Mouse (Mus musculus) bone marrow macrophage, adult 2 months (primary cell): ENCODE measurements around the gene Cdkl1. TPM values are rescaled to one million over a fixed set of nuclear protein-coding genes. Genes with fewer than 3 reads are reported as not detected.

ENCODE experiments used
- H3K27ac ChIP-seq: 2 replicates; pipeline ENCODE4 v1.5.1; 2012; ENCODE audit warnings: low read depth, low read length; ENCODE audit not compliant: insufficient read depth
- H3K4me1 ChIP-seq: 2 replicates; pipeline ENCODE4 v1.6.1; 2012; ENCODE audit warnings: low read length; ENCODE audit not compliant: control insufficient read depth, insufficient read depth
- H3K4me3 ChIP-seq: 2 replicates; pipeline ENCODE4 v1.5.1; 2012; ENCODE audit warnings: mild to moderate bottlenecking, low read length, moderate library complexity; ENCODE audit not compliant: insufficient read depth
- CTCF ChIP-seq: IDR thresholded peaks from 2 replicates; pipeline ENCODE4 v1.5.1; 2012; ENCODE audit warnings: low read depth, mild to moderate bottlenecking, low read length, moderate library complexity
- POLR2A ChIP-seq: IDR thresholded peaks from 2 replicates; pipeline ENCODE4 v1.6.1; 2012; ENCODE audit warnings: mild to moderate bottlenecking, low read depth, low read length, borderline replicate concordance
- polyA plus RNA-seq: library from polyadenylated mRNA; stranded (reverse); fragments of >200 nt; gene quantifications from 2 replicates; pipeline ENCODE4 v1.2.4, GENCODE M21; 2012; ENCODE audit not compliant: missing spikeins, insufficient read depth, insufficient read length

The Cdkl1 gene
- polyA plus RNA-seq, 1 experiment = not detected

DNA sequence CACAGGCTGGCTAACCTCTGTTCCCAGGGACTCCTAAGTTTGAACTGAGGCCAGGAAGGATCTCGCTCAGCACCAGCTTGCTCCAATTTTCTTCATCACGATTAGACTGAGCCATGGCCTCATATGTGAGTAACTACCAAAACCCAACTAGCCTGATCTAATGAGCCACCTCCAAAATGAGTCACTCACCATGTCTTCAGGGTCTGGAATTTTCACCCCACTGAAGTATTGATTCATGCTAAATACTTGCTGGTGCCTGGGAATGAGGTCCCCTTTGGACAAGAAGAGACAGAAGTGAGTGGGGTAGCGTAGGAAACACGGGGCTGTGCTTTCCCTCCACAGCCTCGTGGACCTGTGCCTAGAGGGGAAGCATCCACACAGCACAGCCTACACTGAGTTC is 37.1 kb downstream of the Cdkl1 start:
- Histone ChIP-seq H3K27ac (no peak overlapping the region), H3K4me1 (peaks cover 2% of the 10 kb centered on the region; the same call in 1 of the 2 replicates), H3K4me3 (no peak overlapping the region)
- TF ChIP-seq POLR2A (no peak), CTCF (no peak)

DNA sequence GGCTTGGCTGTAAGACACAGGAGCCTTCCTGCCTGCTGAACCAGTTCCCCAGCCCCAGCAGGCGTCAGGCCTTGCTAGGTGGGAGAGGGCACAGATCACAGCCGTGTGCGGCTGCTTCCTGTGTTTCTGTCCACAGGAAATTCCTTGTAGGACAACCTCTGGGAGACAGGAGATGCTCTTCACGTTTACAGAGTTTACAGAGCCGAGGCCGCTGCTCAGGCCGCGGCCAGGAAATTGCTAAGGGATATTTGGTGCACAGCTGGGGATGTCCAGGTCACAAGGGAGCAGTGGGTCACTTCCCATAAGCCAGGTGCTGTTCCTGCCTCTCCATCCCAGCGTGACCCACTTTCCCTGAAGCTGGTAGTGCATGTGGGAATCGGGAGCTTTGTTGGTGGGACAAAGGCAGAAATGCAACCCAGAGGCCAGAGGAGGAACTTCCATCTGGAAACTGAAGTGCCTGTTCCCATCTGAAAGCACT is 39.2 kb downstream of the Cdkl1 start:
- no peak overlapping the region for H3K27ac ChIP-seq

DNA sequence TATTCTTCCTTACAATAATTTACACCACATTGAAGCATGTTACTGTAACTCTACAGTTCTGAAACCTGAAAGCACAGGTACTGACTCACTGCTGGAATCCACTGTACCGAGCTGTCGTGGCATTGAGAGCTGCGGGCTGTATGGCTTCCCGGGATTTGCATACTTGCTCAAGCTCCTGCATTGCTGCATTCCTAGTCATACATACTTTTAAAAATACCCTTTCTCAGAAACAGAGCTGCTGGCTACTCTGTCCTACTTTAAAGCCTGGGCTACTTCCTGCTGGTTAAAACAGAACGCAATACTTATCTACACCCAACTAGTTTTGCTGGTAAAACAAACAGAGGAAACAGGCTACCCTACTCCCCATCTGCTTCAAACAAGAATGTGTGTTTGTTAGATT is 46.9 kb downstream of the Cdkl1 start:
- Histone ChIP-seq H3K4me1 (0 out of 2 replicates have a peak, but pooled peaks cover 2% of the 10 kb centered on the region), H3K4me3 (no peak overlapping the region), H3K27ac (no peak overlapping the region)
- no peak for TF ChIP-seq POLR2A
- TF ChIP-seq CTCF = no peak

More for the DNA sequence above, 39.2 kb downstream of the Cdkl1 start:
- H3K4me1 ChIP-seq = 0 out of 2 replicates have a peak, but pooled peaks cover under 1% of the 10 kb centered on the region
- no peak overlapping the region for H3K4me3 ChIP-seq
- TF ChIP-seq CTCF = no peak
- TF ChIP-seq POLR2A = no peak

DNA sequence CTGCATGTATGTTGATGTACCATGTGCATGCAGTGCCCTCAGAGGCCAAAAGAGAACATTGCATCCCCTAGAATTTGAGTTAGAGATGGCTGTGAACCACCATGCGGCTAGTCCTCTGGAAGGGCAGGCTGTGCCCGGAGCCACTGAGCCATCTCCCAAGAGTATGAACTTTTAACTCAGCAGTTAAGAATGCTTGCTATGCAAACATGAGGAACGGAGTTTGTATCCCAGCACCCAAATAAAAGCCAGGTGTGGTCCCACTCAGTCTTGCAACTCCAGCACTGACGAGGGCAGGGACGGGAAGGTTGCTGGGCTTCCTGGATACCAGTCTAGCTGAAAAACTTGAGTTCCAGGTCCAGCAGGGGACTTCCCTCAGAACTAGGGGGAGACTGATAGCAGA is 49.1 kb downstream of the Cdkl1 start:
- TF ChIP-seq CTCF (no peak), POLR2A (no peak)
- Histone ChIP-seq H3K27ac (no peak overlapping the region), H3K4me1 (0 out of 2 replicates have a peak, but pooled peaks cover 2% of the 10 kb centered on the region), H3K4me3 (no peak overlapping the region)

DNA sequence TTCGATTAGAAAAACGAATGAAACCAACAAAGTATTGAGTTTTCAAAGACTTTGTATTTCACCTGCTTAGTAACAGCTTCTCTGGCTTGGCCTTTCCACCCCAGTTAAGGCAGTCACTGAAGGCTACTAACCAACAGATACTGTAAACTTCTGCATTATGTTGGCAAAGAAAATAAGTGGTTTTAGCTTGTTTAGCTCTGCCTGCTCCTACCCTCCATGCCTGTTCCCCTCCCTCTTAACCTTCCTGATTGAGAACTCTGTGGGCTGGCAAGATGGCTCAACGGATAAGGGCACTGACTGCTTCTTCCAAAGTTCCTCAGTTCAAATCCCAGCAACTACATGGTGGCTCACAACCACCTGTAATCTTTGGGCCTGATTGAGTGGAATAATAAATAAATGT is 57.1 kb downstream of the Cdkl1 start:
- no peak overlapping the region for H3K4me3 ChIP-seq
- H3K27ac ChIP-seq = 0 out of 2 replicates have a peak overlapping the region, but pooled peaks have one; percentile 39
- TF ChIP-seq CTCF (no peak), POLR2A (no peak)
- H3K4me1 ChIP-seq = peaks cover 4% of the 10 kb centered on the region

DNA sequence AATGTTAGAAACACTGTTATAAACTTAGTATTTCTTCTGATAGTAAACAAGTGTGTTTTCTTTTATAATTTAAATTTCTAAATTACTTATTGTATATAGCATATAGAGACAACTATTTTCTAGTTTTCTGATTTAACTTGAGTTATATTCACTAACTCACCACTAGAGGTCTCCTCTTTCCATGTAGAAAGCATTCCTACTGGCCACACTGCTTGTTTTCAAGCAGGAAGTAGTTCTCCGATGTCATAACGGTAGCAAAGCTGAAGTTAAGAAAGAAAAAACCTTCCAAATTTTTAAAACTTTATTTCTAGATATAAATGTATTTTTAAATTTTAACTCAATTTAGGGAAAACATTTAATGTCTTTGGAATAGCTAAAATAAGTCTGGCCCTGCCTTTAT is 57.5 kb downstream of the Cdkl1 start:
- Histone ChIP-seq H3K4me1 (peaks cover 4% of the 10 kb centered on the region), H3K4me3 (no peak overlapping the region), H3K27ac (no peak overlapping the region)
- TF ChIP-seq POLR2A (no peak), CTCF (no peak)

DNA sequence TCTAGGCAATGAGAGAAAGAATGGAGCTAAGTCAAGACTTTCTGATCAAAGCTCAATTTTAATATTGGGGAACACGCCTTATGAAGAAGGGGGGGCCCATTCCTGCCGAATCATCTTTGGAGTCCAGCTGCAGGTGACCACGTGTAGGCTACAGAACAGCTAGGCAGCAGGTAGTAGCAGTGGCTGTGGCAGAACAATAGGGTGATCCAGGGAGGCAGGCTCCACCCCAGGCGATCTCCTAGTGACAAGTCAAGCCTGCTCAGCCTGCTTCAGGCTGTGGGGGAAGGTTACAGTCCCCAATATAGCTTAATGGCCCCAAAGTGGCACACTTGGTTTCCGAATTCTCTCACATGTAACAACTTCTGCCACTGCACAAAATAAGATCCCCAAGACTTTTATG is 58.8 kb downstream of the Cdkl1 start:
- Histone ChIP-seq H3K4me1 (peaks cover 4% of the 10 kb centered on the region), H3K4me3 (no peak overlapping the region)
- no peak for TF ChIP-seq CTCF
- TF ChIP-seq POLR2A = no peak

DNA sequence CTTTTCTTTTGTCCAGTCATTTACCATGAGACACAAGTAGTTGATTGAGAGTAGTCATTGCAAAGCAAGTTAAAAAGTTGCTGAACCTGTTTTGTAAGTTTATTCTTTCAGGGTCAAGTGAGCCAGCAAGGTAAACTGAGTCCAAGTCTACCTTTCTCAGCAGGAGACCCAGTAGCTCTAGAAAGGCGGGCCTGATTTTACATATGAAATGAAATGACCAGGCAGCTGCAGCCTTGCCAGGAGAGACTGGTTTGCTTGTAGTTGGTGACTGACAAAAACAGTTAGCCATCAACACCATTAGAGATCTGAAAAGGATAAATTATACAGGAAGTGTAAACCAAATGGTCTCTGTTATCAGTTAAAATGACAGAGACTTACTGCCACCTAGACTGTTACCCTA is 60.8 kb downstream of the Cdkl1 start:
- H3K4me3 ChIP-seq = no peak overlapping the region
- H3K27ac ChIP-seq = no peak overlapping the region
- TF ChIP-seq POLR2A (no peak), CTCF (no peak)

More for the DNA sequence above, 58.8 kb downstream of the Cdkl1 start:
- H3K27ac ChIP-seq = no peak overlapping the region

DNA sequence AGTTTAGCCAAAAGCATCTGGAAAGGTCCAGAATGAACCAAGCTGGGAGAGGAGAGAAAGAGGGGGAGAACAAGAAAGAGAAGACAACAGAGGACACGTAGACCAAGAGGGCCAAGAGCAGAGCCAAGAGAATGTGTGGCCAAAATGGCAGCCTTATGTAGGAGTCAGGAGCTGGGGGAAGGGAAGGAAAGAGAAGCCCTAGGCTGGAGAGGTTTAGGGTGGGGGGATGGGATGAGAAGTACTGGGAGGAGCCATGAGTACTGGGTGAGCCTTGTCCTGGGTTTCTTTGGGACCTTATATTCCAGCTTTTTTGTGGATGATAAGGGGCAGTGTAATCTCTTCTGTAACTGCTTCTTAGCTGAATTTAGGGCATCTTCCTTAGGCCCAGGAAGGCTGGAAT is 61.8 kb downstream of the Cdkl1 start:
- Histone ChIP-seq H3K4me1 (peaks cover 4% of the 10 kb centered on the region), H3K4me3 (no peak overlapping the region), H3K27ac (no peak overlapping the region)
- TF ChIP-seq CTCF (no peak), POLR2A (no peak)

More for the DNA sequence above, 60.8 kb downstream of the Cdkl1 start:
- H3K4me1 ChIP-seq = peaks cover 4% of the 10 kb centered on the region

DNA sequence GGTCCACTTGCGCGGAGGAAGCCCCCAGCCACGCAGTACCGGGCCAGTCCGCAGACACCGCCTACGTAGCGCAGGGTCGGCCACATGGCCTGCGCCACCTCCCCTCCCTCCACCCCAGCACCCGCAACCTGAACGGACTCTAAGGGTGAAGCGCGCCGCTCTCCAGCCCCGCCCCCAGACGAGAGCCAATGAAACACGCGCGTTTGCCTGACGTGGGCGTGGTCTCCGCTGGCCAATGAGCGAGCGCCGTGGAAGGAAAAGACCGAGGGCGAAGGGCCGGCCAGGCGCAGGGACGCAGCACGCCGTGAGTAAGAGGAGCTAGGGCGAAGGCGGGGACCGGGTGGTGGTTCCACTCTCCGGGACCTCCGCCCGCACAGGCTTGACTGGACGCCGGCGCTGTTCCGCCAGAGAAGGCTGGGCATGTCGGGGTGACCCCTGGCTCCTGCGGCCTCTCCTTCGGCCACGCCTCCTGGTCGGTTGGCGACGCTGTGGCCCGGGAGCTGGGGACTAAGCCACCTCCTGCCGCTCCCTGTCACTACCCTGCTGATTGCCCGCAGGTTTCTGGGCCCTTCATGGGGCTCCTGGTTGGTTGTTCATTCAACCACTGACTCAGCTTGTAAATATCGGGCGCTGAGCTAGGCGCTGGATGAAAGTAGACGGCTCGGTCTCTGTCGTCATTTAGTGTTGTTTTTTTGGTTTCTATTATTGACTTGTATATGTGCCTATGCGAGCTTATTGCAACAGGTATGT is 66.2 kb downstream of the Cdkl1 start, which contains the start of the genes L2hgdh and Atp5s:
Gene L2hgdh (minus strand): TSS at position 163 of the 750 bp plus-strand sequence.
Gene Atp5s (plus strand): TSS at position 240 of the 750 bp plus-strand sequence.
- Histone ChIP-seq H3K4me1 (peaks cover 7% of the 10 kb centered on the region), H3K27ac (peak within 1 kb of the TSS; percentile 69), H3K4me3 (peak within 1 kb of the TSS; percentile 88)
- TF ChIP-seq POLR2A (no peak), CTCF (no peak)
